In the genomic region with DNA sequence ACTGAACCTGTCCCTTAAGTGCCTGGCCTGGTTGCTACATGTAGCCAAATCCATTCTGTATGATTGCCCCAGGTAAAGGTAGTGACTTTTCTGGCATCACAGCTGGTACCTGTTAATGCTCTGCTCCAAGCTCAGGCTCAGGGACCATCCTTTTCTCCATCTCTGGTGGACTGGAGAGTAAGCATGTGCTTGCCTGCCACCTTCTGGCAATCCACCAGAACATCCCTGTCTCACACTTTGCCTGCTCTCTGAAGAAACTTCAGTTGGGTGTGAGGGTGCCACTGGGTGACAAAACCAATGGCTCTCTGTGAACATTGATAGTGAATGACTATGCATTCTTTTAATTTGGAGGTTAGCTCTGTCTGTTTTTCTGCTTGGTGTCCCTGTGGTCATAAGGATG, we compare ENCODE assay signal across 8 mouse cellular contexts. TPM values are rescaled to one million over a fixed set of nuclear protein-coding genes. Genes with fewer than 3 reads are reported as not detected.
DNase-seq lines count a peak whose midpoint lies in the region; ATAC-seq lines count a peak whose summit lies in the region.

No protein-coding gene starts in this region.

- no peak overlapping the region for H3K4me3 ChIP-seq in forebrain, embryonic 16.5 days (replicated peaks; ENCODE audit: low read length)
- no peak overlapping the region for H3K4me3 ChIP-seq in forebrain, embryonic 11.5 days (ENCODE audit: low read depth, low read length)
- H3K4me3 ChIP-seq in midbrain, embryonic 14.5 days (replicated peaks; ENCODE audit: low read depth, low read length) = no peak overlapping the region

- H3K4me2 ChIP-seq in forebrain, embryonic 16.5 days (ENCODE audit: low read length) = no peak overlapping the region
- H3K4me2 ChIP-seq in forebrain, embryonic 11.5 days (ENCODE audit: low read depth, low read length, severe bottlenecking) = no peak overlapping the region
- no peak overlapping the region for H3K4me2 ChIP-seq in midbrain, embryonic 14.5 days (ENCODE audit: low read length)

- no peak for DNase-seq in forebrain, embryonic 11.5 days (ENCODE audit: low spot score)
- peak; percentile 50 to 61 for DNase-seq in right cerebral cortex, postnatal 10 days (ENCODE audit: low spot score in 2 of 2)
- DNase-seq in right cerebral cortex, postnatal 36 days (ENCODE audit: low spot score in 2 of 2) = no peak
- DNase-seq in embryo, embryonic 11 days = peak; percentile 27
- DNase-seq in midbrain, embryonic 14.5 days = peak; percentile 68
- DNase-seq in thymus, postnatal 36 days = no peak
- DNase-seq in heart, adult 8-10 months (ENCODE audit: low spot score) = no peak

- peak; percentile 20; the same call in 1 of the 2 replicates for ATAC-seq in forebrain, embryonic 16.5 days
- no peak for ATAC-seq in forebrain, embryonic 11.5 days (replicated peaks; ENCODE audit: low FRiP score)
- ATAC-seq in midbrain, embryonic 14.5 days (ENCODE audit: low FRiP score, low TSS enrichment) = no peak

- H3K36me3 ChIP-seq in forebrain, embryonic 16.5 days (ENCODE audit: control insufficient read depth, insufficient read depth) = peaks cover 34% of the 10 kb centered on the region
- H3K36me3 ChIP-seq in forebrain, embryonic 11.5 days (ENCODE audit: control insufficient read depth, insufficient read depth, low read length) = peaks cover 7% of the 10 kb centered on the region
- H3K36me3 ChIP-seq in midbrain, embryonic 14.5 days (ENCODE audit: control insufficient read depth, insufficient read depth, low read length) = peaks cover 82% of the 10 kb centered on the region

- H3K27ac ChIP-seq in forebrain, embryonic 16.5 days (ENCODE audit: low read length) = no peak overlapping the region
- no peak overlapping the region for H3K27ac ChIP-seq in forebrain, embryonic 11.5 days (ENCODE audit: low read depth, low read length)
- H3K27ac ChIP-seq in midbrain, embryonic 14.5 days (replicated peaks; ENCODE audit: low read depth, low read length) = no peak overlapping the region

- no peaks in the 10 kb centered on the region for H3K4me1 ChIP-seq in forebrain, embryonic 16.5 days (replicated peaks; ENCODE audit: control insufficient read depth, insufficient read depth, low read length)
- no peaks in the 10 kb centered on the region for H3K4me1 ChIP-seq in forebrain, embryonic 11.5 days (replicated peaks; ENCODE audit: control insufficient read depth, insufficient read depth, low read length)
- H3K4me1 ChIP-seq in midbrain, embryonic 14.5 days (ENCODE audit: control insufficient read depth, insufficient read depth, low read length) = no peaks in the 10 kb centered on the region

- no peaks in the 10 kb centered on the region for H3K9me3 ChIP-seq in forebrain, embryonic 16.5 days (ENCODE audit: control insufficient read depth, low read length)
- no peaks in the 10 kb centered on the region for H3K9me3 ChIP-seq in forebrain, embryonic 11.5 days (ENCODE audit: control insufficient read depth, low read length)
- H3K9me3 ChIP-seq in midbrain, embryonic 14.5 days (ENCODE audit: control insufficient read depth, low read length) = no peaks in the 10 kb centered on the region

- H3K27me3 ChIP-seq in forebrain, embryonic 16.5 days (replicated peaks; ENCODE audit: control insufficient read depth, insufficient read depth, low read length) = no peaks in the 10 kb centered on the region
- no peaks in the 10 kb centered on the region for H3K27me3 ChIP-seq in forebrain, embryonic 11.5 days (ENCODE audit: control insufficient read depth, insufficient read depth, low read length)
- H3K27me3 ChIP-seq in midbrain, embryonic 14.5 days (ENCODE audit: control insufficient read depth, insufficient read depth, low read length) = no peaks in the 10 kb centered on the region

- no peak overlapping the region for H3K9ac ChIP-seq in forebrain, embryonic 16.5 days (replicated peaks; ENCODE audit: low read depth, low read length)
- no peak overlapping the region for H3K9ac ChIP-seq in forebrain, embryonic 11.5 days (ENCODE audit: low read length)
- no peak overlapping the region for H3K9ac ChIP-seq in midbrain, embryonic 14.5 days (replicated peaks; ENCODE audit: low read length)

RNA-seq across cellular contexts. Expression of gene Uvssa, which starts 7.2 kb away (rescaled TPM):
- 8.7 and 9.0 TPM in 2 replicates for polyA plus RNA-seq in forebrain, embryonic 16.5 days (2015; fragmentation: Nextera tagmentation; extraction: Ambion mirVana)
- 6.3 and 8.8 TPM in 2 replicates for polyA plus RNA-seq in forebrain, embryonic 11.5 days (2014; fragmentation: Nextera tagmentation; extraction: Ambion mirVana)
- polyA plus RNA-seq in midbrain, embryonic 14.5 days (2014; fragmentation: Nextera tagmentation; extraction: Ambion mirVana) = 7.6 and 8.4 TPM in 2 replicates
- 1 to 10 TPM; 2.6 to 4.6 (median 3.8) TPM for total RNA-seq in heart, adult 8-10 months (2022)

RNA-seq across cellular contexts. Expression of gene Maea, which starts 35.8 kb away (rescaled TPM):
- 106 and 113 TPM in 2 replicates for polyA plus RNA-seq in forebrain, embryonic 16.5 days (2015; fragmentation: Nextera tagmentation; extraction: Ambion mirVana)
- polyA plus RNA-seq in forebrain, embryonic 11.5 days (2014; fragmentation: Nextera tagmentation; extraction: Ambion mirVana) = 122 and 135 TPM in 2 replicates
- polyA plus RNA-seq in midbrain, embryonic 14.5 days (2014; fragmentation: Nextera tagmentation; extraction: Ambion mirVana) = 120 and 138 TPM in 2 replicates
- 10 to 100 TPM; 82.1 to 97.8 (median 88.0) TPM for total RNA-seq in heart, adult 8-10 months (2022)

Comparison
In these comparisons a context has a peak if more than half of its experiments do, and no peak if none do; other contexts are left out.
1. DNase-seq: peak in right cerebral cortex, postnatal 10 days (2 of 2), embryo, embryonic 11 days (single experiment) and midbrain, embryonic 14.5 days (single experiment); none in forebrain, embryonic 11.5 days (single experiment), right cerebral cortex, postnatal 36 days (0 of 2), thymus, postnatal 36 days (0 of 2) and heart, adult 8-10 months (single experiment).